Mouse (Mus musculus) liver, postnatal 0 days (tissue): Measurements from ENCODE around the gene Slc44a1.

Experiments
- CTCF ChIP-seq: sonication (generic); IDR thresholded peaks from 2 replicates; pipeline ENCODE4 v1.5.1; 2016; ENCODE audit warnings: antibody characterized with exemption, low read depth
- EP300 ChIP-seq: IDR thresholded peaks from 2 replicates; pipeline ENCODE4 v1.6.1; 2016; ENCODE audit warnings: antibody characterized with exemption, low read depth, mild to moderate bottlenecking

DNA sequence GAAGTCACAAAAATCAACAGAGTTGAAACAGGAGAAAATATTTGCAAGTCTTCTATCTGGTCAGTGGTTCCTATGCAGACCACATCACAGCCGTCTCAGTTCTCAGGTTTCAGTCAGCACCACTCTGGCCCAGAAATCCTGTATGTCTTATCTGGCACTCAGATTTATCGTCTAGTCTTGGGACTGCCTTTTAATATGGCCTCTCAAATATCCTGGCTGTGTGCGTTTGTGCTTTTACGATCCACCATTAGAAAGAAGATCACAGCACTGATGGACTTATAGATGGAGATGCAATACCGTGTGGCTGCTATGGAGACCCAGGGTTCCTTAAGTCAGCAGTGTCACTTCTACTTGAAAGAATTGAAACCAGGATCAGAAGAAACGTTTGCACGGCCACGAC is 80.8 kb downstream of the Slc44a1 start:
- no peak for TF ChIP-seq CTCF
- TF ChIP-seq EP300: no peak
